Mouse (Mus musculus) liver, postnatal 0 days (tissue): ENCODE measurements around the gene Arl9.

ENCODE experiments used
- CTCF ChIP-seq: sonication (generic); IDR thresholded peaks from 2 replicates; pipeline ENCODE4 v1.5.1; 2016; ENCODE audit warnings: antibody characterized with exemption, low read depth
- EP300 ChIP-seq: IDR thresholded peaks from 2 replicates; pipeline ENCODE4 v1.6.1; 2016; ENCODE audit warnings: antibody characterized with exemption, low read depth, mild to moderate bottlenecking

- TF ChIP-seq CTCF (no peak), EP300 (no peak)
Measured at GRCm38 (mm10) chr5:77015544-77016482, 12.0 kb downstream of the Arl9 start, which contains the start of gene Thegl.
